Mouse (Mus musculus) Muller cell, postnatal 12 days (primary cell): ENCODE measurements at regions not wholly inside any gene's neighbourhood (a gene's known extent, or its start where the extent isn't known, plus 50 kb on each side); places are given as distances from the start of the nearest gene placed in this dataset.

Source experiments
- DNase-seq: peaks from one replicate; pipeline ENCODE4 v3.0.0-alpha.2; 2015; ENCODE audit errors: inconsistent ontology term

DNA sequence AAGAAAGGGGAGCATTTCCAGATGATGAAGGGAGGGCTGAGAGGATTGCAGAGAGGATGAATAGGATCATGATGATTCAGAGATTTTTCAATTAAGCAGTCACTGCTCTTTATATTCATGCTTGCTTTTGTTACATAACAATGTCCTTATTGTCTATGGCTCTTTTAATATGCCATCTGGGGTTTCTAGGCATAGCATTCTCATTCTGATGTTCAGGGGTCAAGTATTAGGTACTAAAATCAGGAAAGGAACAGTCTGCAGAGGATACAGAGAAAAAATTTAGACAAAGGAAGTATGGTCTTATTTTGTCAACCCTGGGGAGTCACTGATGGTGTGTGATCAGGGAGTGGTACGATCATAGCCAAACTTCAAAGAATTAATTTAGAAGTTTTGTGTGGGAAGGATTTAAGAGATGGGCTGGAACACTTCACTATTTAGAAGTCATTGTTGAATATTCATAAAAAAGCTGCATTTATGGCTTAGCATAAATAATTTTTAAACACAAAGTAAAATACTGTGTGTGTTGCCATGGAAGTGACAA, 176.6 kb upstream of the Vstm2a start:
- DNase-seq: peak; percentile 90

DNA sequence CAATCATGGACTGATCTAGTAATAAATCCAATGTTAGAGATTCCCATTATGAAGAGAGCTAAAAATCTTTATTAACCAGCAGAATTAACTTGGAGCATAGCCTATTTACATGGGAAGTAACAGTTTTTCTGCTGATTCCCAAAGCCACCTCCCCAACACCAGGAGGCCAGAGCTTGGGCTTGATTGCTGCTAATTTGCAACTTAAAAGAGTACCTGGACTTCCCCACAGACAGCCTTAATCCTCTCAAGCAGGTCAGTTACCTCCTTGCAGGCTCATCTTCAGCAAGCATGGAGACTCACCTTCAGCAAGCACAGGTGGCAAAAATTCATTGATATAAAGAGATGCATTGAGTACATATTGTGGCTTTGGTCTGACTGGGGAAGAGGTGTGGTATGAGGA, 143.7 kb upstream of the Vstm2a start:
- DNase-seq: no peak
